Mouse (Mus musculus) v-Abl transformed pro-B cells (cell line): ENCODE data around the gene Dbndd1.
"Not testable (repeated sequence)": the region's sequence is repeated elsewhere in the genome, so short reads cannot be mapped to it uniquely, and the experiment has no call there.

ENCODE experiments used
- in situ Hi-C, 2 experiments: fragments of 400-800 bp; cut with MboI; formaldehyde crosslinking; loops; one replicate each; pipeline ENCODE4 v1.15.1; 2025; ENCODE audit not compliant: unreplicated experiment in 2 of 2

Dbndd1 gene

DNA sequence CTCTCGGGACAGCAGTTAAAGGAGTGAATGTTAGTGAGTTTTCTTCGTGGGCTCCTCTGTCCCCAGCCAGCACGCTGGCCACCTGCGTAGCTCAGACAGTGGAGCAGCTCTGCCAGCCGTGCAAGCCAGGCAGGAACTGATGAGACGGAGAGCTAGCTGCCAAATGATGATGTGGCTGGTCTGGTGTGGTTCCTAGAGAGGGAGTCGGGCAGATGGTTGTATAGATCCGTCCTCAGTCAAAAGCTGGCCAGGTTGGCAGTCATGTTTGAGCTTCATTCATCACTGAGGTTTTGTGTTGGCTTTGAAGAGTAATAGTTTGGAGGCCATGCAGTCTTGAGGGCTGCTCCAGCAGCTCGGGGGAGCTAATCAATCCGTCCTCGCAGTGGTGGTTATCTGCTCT, 16.3 kb downstream of the Dbndd1 start:
- in situ Hi-C loops = no loop called here

DNA sequence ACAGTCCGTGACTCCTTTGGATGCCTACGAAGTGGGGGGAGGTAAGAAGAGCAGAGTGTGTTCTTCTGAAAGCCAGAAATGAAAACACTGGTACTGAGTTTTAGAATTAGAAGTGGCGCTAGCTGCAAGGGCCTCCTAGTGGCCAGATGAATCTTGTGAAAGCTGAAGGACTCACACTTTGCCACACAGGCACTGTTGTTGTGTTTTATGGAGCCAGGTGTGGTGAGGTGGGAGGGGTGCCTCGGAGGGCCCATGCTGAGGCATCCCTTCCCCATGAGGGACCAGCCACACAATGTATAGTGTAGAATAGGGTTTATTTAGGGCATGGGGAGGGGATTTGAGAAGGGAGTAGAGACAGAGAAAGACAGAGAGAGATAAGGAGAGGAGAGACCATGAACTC, 17.6 kb downstream of the Dbndd1 start:
- in situ Hi-C loops = no loop called here

DNA sequence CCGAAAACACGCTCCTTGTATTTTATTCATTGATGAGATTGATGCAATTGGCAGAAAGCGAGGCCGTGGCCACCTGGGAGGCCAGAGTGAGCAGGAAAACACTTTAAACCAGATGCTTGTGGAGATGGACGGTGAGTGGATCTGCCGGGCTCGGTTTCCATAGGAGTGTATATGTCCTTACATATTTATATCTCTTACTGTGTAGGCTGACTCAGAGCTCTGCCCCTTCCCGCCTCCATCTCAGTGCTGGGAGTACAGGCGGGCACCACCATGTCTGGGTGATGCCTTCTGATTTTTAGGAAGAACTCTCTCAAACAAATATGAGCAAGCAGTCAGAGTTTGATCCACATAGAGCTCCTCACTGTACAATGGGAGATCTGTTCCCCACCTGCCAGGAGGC, 22.4 kb downstream of the Dbndd1 start:
- in situ Hi-C loops = no loop called here

DNA sequence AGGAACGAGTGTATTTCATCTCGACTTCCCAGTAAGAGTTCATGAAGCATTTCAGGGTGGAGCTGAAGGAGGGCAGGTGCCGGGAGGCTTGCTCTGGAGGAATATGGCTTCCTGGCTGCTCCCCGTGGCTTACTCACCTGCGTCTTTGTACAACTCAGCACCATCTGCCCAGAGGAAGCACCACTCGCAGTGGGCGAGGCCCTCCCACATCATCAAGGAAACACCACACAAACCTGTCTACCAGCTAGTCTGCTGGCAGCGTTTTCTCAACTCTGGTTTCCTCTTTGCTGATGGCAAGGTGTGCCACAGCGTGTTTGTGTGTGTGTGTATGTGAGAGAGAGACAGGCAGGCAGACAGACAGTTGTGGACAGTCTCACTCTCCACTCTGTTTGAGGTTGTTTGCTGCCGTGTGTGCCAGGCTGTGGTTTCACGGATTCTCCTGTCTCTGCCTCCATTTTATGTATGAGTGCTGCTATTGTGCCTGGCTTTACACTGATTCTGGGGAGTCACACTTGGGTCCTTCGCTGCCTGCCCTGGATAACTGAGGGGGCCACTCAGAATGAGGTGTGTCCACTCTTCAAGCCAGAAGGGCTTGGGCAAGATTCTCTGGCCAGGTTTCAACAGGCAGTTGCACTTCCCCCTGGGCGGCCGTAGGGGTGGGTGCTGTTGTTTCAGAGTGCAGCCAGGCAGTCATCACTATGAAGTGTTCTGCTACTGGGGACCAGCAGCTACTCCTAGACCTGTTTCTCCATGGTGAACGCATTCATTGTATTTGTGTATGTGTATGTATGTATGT, 23.8 kb downstream of the Dbndd1 start:
- in situ Hi-C loops = no loop called here

DNA sequence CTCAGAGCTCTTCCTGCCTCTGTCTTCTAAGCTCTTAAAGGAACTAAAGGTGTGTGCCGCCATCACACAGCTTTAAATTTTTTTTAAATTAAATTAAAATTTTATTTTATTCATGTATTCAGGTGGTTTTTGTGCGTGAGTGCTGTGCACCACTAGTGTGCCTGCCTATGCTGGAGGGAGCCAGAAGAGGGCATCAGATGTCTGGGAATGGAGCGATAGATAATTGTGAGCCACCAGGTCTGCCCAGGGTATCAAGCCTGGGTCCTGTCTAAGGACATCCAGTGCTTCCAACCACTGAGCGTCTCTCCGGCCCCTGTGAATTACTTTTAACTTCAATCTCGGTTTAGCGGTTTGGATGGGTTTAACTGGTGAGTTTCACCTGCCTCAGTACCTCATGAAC, 32.6 kb downstream of the Dbndd1 start:
- in situ Hi-C loops = loop anchor here in 1 of 2 experiments (10.0 kb wide), 1 partner anchor 292 kb away; no protein-coding TSS in a partner anchor

DNA sequence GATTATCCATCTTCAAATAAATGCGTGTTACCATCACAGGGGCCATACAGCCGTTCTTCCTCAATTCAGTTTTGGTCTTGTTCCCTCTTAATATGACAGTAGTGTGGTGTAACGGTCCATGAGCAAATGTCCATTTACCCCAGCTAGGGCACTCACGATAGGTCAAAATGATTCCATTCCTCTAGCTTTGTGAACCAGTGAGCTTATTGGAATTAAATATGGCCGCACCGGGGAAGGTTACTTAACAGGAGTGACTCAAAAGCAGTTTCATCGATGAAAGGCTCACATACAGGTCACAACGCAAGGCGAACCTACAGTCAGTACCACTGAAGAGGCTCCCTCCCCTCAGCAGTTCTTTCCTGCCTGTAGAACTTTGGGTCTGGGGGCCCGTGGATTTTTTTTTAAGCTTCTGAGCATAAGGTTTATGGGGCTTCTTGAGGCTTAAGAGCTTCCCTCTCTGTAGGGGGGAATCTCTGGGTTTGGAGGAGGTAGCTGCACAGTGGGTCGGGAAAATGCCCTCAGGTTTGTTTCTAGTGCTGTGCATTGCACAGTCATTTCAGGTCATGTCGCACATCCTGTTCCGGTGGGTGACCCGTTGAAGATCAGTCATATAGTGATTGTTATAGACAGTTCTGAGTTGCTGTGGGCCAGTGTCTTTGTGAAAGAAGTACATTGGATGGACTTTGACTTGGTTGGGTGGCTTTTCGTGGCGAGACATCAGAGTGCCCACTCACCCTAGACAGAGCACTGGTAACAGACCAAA, 36.6 kb downstream of the Dbndd1 start:
- in situ Hi-C loops = no loop called here

DNA sequence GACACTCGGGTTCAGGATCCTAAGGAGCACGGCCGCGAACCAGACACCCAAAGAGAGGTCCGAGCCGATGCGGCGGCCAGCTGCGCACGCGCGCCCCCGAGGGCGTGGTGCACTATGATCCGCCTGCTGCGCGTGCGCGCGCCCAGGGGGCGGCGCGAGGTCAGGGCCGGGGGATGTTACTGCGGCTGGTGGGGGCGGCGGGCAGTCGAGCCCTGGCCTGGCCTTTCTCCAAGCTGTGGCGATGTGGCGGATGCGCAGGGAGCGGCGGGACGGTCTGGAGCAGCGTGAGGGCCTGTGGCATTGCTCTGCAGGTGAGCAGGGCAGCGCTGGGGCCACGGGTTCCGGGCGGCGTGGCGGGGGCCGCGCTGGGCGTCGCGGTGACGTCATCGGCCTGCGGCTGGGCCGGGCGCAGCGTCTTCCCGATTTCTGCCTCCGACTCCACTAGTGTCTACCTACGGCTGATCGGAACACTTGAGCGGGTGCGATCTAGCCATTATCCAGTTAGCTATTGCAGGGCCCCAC, 37.5 kb downstream of the Dbndd1 start, which contains the start of gene Afg3l1:
Gene Afg3l1 (plus strand): TSS at position 167 of the 522 bp plus-strand sequence.
- in situ Hi-C loops = no loop called here

DNA sequence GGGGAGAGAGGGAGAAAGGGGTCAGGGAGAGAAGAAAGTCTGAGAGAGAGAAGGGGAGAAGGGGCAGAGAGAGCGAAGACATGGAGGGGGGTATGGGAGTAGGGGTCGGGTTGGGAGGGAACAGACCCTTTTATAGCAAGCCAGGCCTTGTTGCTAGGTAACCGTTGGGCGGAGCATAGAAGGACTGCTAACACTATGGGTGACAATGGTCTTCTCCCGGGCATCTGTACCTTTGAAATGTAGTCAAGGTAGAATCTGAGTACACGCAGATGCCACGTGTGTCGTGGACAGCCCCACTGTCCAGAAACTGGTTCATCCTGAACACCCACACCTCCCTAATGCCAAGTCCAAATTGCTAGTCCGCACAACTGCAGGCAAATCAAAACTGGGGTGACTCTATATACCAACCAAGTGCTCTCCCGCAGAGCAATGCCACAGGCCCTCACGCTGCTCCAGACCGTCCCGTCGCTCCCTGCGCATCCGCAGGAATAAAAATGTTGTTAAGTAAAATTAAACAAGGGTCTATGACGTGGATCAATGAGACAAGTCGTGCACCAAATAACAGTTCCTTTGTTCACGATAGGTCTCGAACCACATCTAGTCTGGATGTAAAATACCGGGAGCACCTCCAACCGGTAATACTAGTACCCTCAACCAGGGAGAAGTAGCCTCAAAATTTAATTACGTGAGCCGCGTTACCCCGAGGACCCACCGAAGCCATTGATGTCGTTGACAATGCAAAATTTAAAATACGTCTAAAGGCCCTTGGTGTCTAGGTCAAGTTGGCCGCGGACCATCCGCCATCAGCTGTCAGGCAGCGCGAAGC, 38.1 kb downstream of the Dbndd1 start:
- in situ Hi-C loops = no loop called here

DNA sequence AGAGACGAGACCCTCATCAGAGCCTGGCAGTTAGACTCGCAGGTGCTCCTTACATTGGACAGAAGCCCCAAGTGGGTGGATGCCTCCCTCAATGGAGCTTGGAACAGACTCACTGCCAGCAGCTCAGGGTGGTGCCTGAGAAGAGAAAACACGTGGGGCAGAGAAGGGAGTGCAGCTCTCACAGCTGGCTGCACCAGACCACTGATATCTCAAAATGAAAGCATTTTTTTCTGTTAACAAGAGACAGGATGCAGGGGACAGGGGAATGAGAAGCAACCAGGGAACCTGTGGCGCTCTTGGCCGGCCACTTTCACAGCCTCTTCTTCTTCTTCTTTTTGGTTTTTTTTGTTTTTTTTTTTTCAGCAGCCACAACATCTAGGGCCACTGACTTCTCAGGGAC, 40.7 kb downstream of the Dbndd1 start:
- in situ Hi-C loops = not testable (repeated sequence)

DNA sequence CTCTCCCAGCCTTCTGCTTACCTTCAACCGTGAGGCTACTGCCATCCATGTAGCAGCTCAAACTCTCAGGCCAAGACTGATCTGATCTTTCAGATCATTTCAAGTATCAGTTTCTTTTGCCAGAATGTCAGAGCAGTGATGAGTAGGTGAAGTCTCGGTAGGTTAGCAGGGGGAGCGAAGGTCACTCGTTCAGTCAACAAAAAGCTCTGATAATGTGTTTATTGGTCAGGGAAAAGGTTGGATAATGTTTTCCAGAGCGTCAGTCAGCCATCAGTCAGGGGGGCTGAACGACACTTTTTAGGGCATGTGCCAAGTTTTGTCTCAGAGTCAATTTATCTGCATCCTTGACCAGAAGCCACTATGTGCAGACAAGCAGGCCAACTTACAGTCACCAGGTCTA, 42.3 kb downstream of the Dbndd1 start:
- in situ Hi-C loops = not testable (repeated sequence)

DNA sequence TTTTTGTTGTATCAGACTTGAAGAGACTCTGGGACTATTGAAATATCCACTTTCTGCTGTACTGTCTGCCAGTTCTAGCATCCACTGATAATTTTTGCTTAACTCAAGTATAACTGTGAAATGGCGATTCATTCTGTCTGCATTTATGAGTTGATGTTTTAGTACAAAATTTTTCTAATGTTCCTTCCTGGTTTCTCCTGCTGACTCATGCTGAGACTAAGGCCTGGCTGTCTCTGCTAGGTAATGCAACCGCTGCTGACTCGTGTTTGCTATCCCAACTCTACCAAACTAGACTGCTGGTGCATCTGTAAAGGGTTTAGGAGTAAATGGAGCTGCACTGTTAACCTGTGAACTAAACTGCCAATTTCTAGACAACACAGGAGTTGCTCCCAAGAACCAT, 47.8 kb downstream of the Dbndd1 start:
- in situ Hi-C loops = no loop called here

DNA sequence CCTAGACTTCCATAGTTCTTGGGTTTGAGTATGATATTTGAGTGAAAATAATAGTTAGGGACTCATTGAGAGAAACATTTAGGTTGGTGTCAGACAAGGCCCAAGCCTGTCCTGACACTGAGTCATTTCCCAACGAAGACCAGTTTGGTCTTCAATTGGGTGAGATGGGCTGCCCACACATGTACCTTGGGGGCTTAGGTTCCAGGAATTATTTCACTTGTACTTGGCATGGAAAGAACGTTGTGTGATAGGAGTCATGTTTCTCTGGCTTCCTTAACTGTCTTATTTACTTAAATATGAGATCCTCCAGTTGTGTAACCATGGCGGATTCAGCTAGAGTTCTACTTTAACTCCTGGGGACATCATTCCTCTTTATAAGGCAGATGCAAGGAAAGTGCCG, 51.6 kb downstream of the Dbndd1 start:
- in situ Hi-C loops = no loop called here
